Mouse (Mus musculus): Measurements from ENCODE around the gene Gys2. TPM values are rescaled to one million over a fixed set of nuclear protein-coding genes. Genes with fewer than 3 reads are reported as not detected.
A peak's percentile ranks its signal among the peaks of the same experiment; 100 is the strongest.
"Not testable (repeated sequence)": the region's sequence is repeated elsewhere in the genome, so short reads cannot be mapped to it uniquely, and the experiment has no call there.

Gys2 gene
- polyA plus RNA-seq, 1 experiment from 2014 or later, result not detected

- Histone ChIP-seq H3K27ac (replicated peaks) (no peak overlapping the region), H3K9ac (replicated peaks) (no peak overlapping the region)
These were observed 30.7 kb upstream of the Gys2 start for GRCm38 (mm10) chr6:142503601-142504000.

GRCm38 (mm10) chr6:142502519-142503125 is 29.7 kb upstream of the Gys2 start:
- Histone ChIP-seq H3K4me1 (peaks cover 25% of the 10 kb centered on the region), H3K4me3 (no peak overlapping the region), H3K9me3 (no peaks in the 10 kb centered on the region), H3K36me3 (peaks cover 35% of the 10 kb centered on the region), H3K4me2 (replicated peaks) (no peak overlapping the region), H3K27me3 (no peaks in the 10 kb centered on the region; the same call in 1 of the 2 replicates), H3K9ac (replicated peaks) (no peak overlapping the region), H3K27ac (replicated peaks) (no peak overlapping the region)
- ATAC-seq (ENCODE audit: low FRiP score, low read depth), result no peak
- 89% methylated on average over 10 of the region's 10 CpGs for WGBS

More at GRCm38 (mm10) chr6:142503601-142504000, 30.7 kb upstream of the Gys2 start:
- Histone ChIP-seq H3K4me2 (replicated peaks) (no peak overlapping the region), H3K9me3 (no peaks in the 10 kb centered on the region), H3K36me3 (peaks cover 25% of the 10 kb centered on the region), H3K27me3 (peaks cover under 1% of the 10 kb centered on the region; the same call in 1 of the 2 replicates), H3K4me3 (no peak overlapping the region), H3K4me1 (peaks cover 31% of the 10 kb centered on the region)
- no peak for ATAC-seq (ENCODE audit: low FRiP score, low read depth)
- WGBS, result 72% methylated on average over 8 of the region's 8 CpGs

DNA sequence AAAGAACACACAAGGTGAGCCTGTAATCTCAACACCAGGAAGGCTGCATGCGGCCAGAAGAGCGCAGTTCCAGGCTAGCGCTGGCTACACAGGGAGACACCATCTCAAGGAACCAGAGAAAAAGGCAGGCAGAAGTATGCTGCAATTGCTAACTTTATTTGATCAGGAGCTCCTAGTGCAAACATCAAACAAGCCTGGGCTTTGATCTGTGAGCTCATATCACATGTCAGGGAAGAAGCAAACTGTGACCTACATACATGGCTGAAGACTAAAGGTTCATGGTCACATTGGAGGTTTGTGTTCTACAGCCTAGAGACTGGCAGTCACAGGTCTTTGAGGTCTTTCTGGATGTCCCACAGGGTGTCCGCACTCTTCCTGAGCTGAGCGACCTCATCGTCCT is 17.2 kb upstream of the Gys2 start:
- H3K9me3 ChIP-seq; H3K9ac ChIP-seq (replicated peaks); H3K4me2 ChIP-seq (replicated peaks); ATAC-seq (ENCODE audit: low FRiP score, low read depth); H3K4me1 ChIP-seq; H3K4me3 ChIP-seq; H3K27me3 ChIP-seq; H3K27ac ChIP-seq (replicated peaks): not testable (repeated sequence)
- WGBS, result 98% methylated on average over 6 of the region's 6 CpGs
- peaks cover 69% of the 10 kb centered on the region for H3K36me3 ChIP-seq

- Histone ChIP-seq H3K27me3 (no peaks in the 10 kb centered on the region), H3K27ac (replicated peaks) (no peak overlapping the region), H3K4me3 (no peak overlapping the region), H3K4me2 (replicated peaks) (no peak overlapping the region), H3K4me1 (no peaks in the 10 kb centered on the region), H3K9ac (replicated peaks) (no peak overlapping the region), H3K36me3 (peaks cover 55% of the 10 kb centered on the region), H3K9me3 (no peaks in the 10 kb centered on the region)
- WGBS, result 88% methylated on average over 9 of the region's 9 CpGs
- ATAC-seq (ENCODE audit: low FRiP score, low read depth), result no peak
These were observed 14.7 kb upstream of the Gys2 start for GRCm38 (mm10) chr6:142487638-142488037.

- ATAC-seq (ENCODE audit: low FRiP score, low read depth), result no peak
- H3K27me3 ChIP-seq, result no peaks in the 10 kb centered on the region
- 94% methylated on average over 4 of the region's 4 CpGs for WGBS
- H3K9me3 ChIP-seq, result no peaks in the 10 kb centered on the region
- H3K4me1 ChIP-seq, result no peaks in the 10 kb centered on the region
- H3K4me3 ChIP-seq, result no peak overlapping the region
- H3K27ac ChIP-seq (replicated peaks), result no peak overlapping the region
- H3K9ac ChIP-seq (replicated peaks), result no peak overlapping the region
- H3K36me3 ChIP-seq, result peaks cover 37% of the 10 kb centered on the region
- no peak overlapping the region for H3K4me2 ChIP-seq (replicated peaks)
These were observed 12.7 kb upstream of the Gys2 start for GRCm38 (mm10) chr6:142485478-142486123.

DNA sequence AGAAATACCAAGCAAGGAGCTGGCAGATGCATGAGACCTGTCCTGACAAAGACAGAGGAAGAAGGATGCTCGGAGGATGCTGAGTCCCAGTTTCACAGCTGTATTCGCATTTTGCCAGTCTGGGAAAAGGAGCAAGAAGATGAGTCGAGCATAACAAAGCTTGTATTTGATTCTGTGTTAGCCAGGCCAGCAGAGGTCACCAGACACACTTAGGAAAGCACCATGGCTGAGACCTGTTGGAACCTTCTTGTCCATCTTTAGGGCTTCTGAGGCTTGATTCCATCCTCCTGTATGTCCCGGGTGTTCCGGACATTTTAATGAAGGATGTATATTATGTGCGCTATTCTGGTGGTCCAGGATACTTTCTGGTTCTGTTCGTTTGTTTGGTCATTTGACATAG is 4.3 kb upstream of the Gys2 start:
- H3K9me3 ChIP-seq, result no peaks in the 10 kb centered on the region
- no peaks in the 10 kb centered on the region for H3K36me3 ChIP-seq
- H3K4me3 ChIP-seq, result no peak overlapping the region
- H3K27me3 ChIP-seq, result no peaks in the 10 kb centered on the region
- H3K4me2 ChIP-seq (replicated peaks), result no peak overlapping the region
- WGBS, result 79% methylated on average over 7 of the region's 7 CpGs
- ATAC-seq (ENCODE audit: low FRiP score, low read depth), result no peak
- no peaks in the 10 kb centered on the region for H3K4me1 ChIP-seq
- no peak overlapping the region for H3K27ac ChIP-seq (replicated peaks)
- H3K9ac ChIP-seq (replicated peaks), result no peak overlapping the region

DNA sequence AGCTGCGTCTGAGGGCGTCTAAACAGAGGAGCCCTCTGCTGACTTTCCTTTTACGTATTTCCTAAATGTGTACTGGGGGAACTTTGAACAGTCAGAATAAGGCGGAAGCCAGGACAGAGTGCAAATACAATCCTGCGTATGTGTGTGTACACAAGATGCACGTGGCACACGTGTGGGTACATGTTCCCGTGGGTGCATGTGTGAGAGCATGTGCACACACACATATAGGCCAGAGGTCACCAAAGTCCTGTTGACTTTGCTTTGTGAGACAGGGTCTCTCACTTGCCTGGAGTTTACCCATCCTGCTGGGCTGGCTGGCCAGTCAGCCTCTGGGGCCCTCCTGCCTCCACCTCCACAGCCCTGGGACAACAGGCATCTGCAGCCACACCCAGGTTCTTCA is 1.8 kb downstream of the Gys2 start:
- Histone ChIP-seq H3K27ac (replicated peaks) (no peak overlapping the region), H3K9me3 (no peaks in the 10 kb centered on the region), H3K4me3 (no peak overlapping the region), H3K27me3 (no peaks in the 10 kb centered on the region; the same call in 1 of the 2 replicates), H3K36me3 (no peaks in the 10 kb centered on the region), H3K4me2 (replicated peaks) (no peak overlapping the region), H3K4me1 (no peaks in the 10 kb centered on the region), H3K9ac (replicated peaks) (no peak overlapping the region)
- ATAC-seq (ENCODE audit: low FRiP score, low read depth), result no peak
- 83% methylated on average over 8 of the region's 8 CpGs for WGBS

- Histone ChIP-seq H3K27ac (replicated peaks) (no peak overlapping the region), H3K4me3 (no peak overlapping the region), H3K4me1 (no peaks in the 10 kb centered on the region), H3K4me2 (replicated peaks) (no peak overlapping the region), H3K9ac (replicated peaks) (no peak overlapping the region), H3K27me3 (no peaks in the 10 kb centered on the region; the same call in 1 of the 2 replicates), H3K36me3 (no peaks in the 10 kb centered on the region), H3K9me3 (no peaks in the 10 kb centered on the region)
- 56% methylated on average over 4 of the region's 4 CpGs for whole genome bisulfite sequencing
- no peak for ATAC-seq (ENCODE audit: low FRiP score, low read depth)
These were observed 3.3 kb downstream of the Gys2 start for GRCm38 (mm10) chr6:142469602-142470001.

DNA sequence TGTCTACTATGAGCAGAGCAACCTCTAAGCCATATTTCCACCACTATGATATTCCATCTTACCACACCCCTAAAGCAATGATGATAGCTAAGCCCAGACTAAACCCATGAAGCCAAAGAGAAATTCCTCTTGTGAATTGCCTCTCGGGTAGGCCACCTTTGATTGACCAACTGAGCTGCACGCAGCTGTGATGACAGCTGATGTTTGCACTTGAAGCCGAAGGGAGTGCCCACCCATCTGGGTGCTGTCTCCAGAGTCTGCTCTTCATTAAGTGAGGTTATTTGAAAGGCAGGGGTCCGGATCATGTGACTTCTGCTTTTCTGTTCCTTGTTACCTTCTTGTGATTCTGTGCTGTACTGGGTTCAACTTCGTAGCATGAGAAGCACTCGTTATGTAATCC is 10.7 kb downstream of the Gys2 start:
- ATAC-seq (ENCODE audit: low FRiP score, low read depth), result no peak
- H3K4me2 ChIP-seq (replicated peaks), result no peak overlapping the region
- H3K9me3 ChIP-seq, result no peaks in the 10 kb centered on the region
- no peak overlapping the region for H3K9ac ChIP-seq (replicated peaks)
- H3K4me3 ChIP-seq, result no peak overlapping the region
- H3K36me3 ChIP-seq, result no peaks in the 10 kb centered on the region
- H3K4me1 ChIP-seq, result peaks cover 4% of the 10 kb centered on the region; the same call in 1 of the 2 replicates
- H3K27ac ChIP-seq (replicated peaks), result no peak overlapping the region
- H3K27me3 ChIP-seq, result no peaks in the 10 kb centered on the region
- WGBS, result 70% methylated on average over 6 of the region's 6 CpGs

DNA sequence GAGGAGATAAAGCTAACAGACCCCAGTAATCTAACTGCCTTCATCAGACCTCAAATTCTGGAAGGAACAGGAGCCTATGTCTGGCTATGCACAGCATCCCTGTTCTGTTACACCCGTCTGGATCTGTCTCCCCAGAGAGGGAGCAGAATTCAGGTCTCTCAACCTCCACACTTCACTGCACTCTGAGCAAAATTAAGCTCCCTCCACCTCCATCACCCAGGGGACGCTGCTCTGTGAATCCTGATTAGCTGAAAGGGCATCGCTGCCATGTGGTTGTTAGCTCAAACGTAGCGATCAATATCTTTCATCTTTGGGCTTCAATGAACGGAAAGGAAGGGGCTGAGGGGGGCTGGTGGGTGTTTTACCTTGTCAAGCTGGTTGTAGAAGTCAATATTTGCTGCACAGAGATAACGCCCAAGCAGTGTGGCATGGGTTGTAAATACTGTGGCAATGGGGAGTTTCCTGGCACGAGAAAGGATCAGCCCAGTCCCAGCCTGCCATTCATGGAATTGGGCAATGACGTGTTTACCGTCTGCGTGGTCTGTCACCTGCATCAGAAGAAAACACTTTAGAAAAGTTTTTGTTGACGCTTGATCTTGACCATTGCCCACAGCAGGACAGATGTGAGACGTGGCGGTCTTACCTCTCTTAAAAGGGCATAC is 13.8 kb downstream of the Gys2 start:
- Histone ChIP-seq H3K27me3 (no peaks in the 10 kb centered on the region), H3K27ac (replicated peaks) (peak overlapping the region; percentile 63), H3K36me3 (no peaks in the 10 kb centered on the region), H3K9me3 (no peaks in the 10 kb centered on the region), H3K4me1 (peaks cover 4% of the 10 kb centered on the region; the same call in 1 of the 2 replicates), H3K4me2 (replicated peaks) (no peak overlapping the region), H3K9ac (replicated peaks) (no peak overlapping the region), H3K4me3 (no peak overlapping the region)
- 69% methylated on average over 14 of the region's 14 CpGs for WGBS
- ATAC-seq (ENCODE audit: low FRiP score, low read depth), result peak; percentile 64; the same call in 1 of the 2 replicates

GRCm38 (mm10) chr6:142458010-142458409 is 14.9 kb downstream of the Gys2 start:
- Histone ChIP-seq H3K27ac (replicated peaks) (0 out of 2 replicates have a peak overlapping the region, but pooled peaks have one; percentile 49), H3K4me3 (no peak overlapping the region), H3K4me2 (replicated peaks) (0 out of 2 replicates have a peak overlapping the region, but pooled peaks have one; percentile 16), H3K9me3 (no peaks in the 10 kb centered on the region), H3K36me3 (no peaks in the 10 kb centered on the region), H3K9ac (replicated peaks) (no peak overlapping the region), H3K27me3 (no peaks in the 10 kb centered on the region), H3K4me1 (peaks cover 4% of the 10 kb centered on the region; the same call in 1 of the 2 replicates)
- 32% methylated on average over 7 of the region's 7 CpGs for WGBS
- peak; percentile 68 for ATAC-seq (ENCODE audit: low FRiP score, low read depth)
